Mouse (Mus musculus) duodenum, adult 2 months (tissue): ENCODE data around the gene Cops4. TPM values are rescaled to one million over a fixed set of nuclear protein-coding genes. Genes with fewer than 3 reads are reported as not detected.

Experiments used
- polyA plus RNA-seq: library from polyadenylated mRNA; depleted of rRNA; stranded (reverse); fragments of >200 nt; gene quantifications from 2 replicates; pipeline ENCODE4 v1.2.3, GENCODE M21; 2012; ENCODE audit warnings: low replicate concordance; rRNA removed

The Cops4 gene
- polyA plus RNA-seq = 7.1 and 9.6 TPM in 2 replicates

DNA sequence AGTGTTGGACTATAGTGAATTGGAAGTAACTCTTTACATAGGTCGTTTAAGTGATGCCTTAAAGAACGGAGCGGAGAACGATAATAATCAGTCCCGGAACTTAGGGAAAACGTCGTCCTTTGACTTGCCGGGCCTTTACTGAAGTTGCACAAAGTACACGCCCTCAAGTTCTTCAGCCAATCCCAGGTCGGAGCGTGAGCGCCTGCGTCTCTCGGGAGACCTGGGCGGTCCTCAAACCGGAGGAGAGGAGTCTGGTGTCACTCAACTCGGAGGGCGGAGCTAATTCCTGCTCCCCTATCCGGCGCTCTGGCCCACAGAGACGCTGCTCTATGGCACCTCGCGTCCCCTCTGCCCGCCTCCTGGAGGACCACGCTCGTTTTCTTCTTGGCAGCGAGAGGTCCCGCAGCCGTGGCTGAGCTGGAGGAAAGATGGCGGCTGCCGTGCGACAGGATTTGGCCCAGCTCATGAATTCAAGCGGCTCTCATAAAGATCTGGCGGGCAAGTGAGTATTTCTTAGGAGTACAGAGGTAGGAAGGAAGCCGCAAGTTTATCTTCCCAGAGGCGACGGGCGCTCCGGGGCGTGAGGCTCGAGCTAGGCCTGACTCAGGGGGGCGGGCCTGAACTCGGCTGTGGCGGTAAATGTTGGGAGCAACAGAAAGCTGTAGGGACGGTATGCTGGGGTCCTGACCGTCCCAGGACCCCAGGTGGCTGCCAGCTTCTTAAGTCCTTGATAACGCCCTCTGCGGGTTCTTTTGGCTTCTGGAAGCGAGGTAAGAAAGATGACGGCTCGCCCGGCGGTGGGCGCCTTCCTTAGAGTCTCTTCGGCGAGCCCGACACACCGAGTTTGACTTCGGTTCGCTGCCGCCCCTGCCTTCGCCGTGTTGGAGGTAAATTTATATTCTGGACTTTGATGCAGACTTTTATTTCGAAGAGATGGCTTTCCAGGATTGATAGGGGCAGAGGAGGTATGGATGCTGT lies at the start of gene Cops4:
Gene Cops4, plus strand, starts transcription at position 261 of the 978 bp plus-strand sequence.

DNA sequence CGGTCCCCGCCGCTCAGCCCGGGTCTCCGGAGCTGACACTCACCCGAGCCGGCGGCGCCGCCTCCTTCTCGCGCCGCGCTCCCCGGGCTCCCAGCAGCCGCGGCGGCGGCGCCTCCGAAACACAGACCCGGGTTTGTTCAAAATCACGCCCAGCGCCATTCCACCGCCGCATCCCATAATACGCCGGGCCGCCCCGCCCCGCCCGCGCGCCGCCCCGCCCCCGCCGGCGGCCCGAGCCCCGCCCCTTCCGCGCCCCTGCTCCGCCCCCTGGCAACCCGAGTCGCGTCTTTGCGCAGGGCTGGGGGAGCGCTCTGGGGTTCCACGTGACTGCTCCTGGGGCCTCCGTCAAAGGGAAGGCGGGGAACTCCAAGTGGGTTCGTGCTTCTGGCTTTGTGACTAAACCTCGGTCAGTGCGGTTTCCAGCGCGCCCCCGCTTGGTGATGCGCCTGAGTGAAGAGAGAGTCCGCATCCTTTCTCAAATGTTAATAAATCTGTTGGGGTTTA lies 17.6 kb upstream of the Cops4 start, which contains the start of gene Lin54:
Gene Lin54, minus strand, starts transcription at position 182 of the 504 bp plus-strand sequence.

GRCm38 (mm10) chr5:100572069-100572468 lies 54.0 kb downstream of the Cops4 start, which contains the start of gene Plac8:
Gene Plac8, minus strand, starts transcription at chr5:100572245.

Other genes starting within 250 kb of the Cops4 start
- 476 and 617 TPM in 2 replicates for gene Sec31a, start 102.1 kb upstream of the Cops4 start, polyA plus RNA-seq
- 1.5 and 2.2 TPM in 2 replicates for gene Lin54, start 17.7 kb upstream of the Cops4 start, polyA plus RNA-seq
- gene Plac8, start 53.9 kb downstream of the Cops4 start, polyA plus RNA-seq = 1,775 and 2,370 TPM in 2 replicates
- 97.2 and 201 TPM in 2 replicates for gene Coq2, start 156.8 kb downstream of the Cops4 start, polyA plus RNA-seq
- 4.8 and 5.5 TPM in 2 replicates for gene Hpse, start 201.4 kb downstream of the Cops4 start, polyA plus RNA-seq